Mouse (Mus musculus): Measurements from ENCODE around the gene Timd4.

Gene Timd4

GRCm38 (mm10) chr11:46810511-46810910 is at the start of gene Timd4:
TSS of gene Timd4 (plus strand) at chr11:46810800.
- no peak for DNase-seq (ENCODE audit: low read depth, low spot score)

- no peak for DNase-seq (ENCODE audit: low read depth, low spot score)
Measured at GRCm38 (mm10) chr11:46776879-46777278, 33.7 kb upstream of the Timd4 start.

DNA sequence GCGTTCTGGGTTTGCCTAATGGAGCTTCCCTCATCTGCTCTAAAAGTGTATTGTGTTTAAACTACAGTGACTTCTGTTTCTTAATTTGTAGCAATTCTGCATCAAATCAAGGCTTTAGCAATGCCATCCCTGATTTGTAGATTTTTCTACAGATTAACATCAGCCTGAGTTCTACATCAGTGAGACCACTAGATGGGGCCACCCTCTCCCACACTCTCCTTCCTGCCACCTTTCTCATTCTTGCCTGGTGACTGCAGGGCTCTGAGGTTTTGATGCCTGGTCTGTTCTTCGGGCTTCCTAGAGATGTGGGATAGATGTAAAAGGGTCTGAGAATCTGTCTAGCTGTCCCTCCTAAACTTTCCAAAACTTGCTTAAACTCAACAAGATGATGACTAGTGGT is 30.8 kb upstream of the Timd4 start:
- DNase-seq (ENCODE audit: low read depth, low spot score): no peak

DNA sequence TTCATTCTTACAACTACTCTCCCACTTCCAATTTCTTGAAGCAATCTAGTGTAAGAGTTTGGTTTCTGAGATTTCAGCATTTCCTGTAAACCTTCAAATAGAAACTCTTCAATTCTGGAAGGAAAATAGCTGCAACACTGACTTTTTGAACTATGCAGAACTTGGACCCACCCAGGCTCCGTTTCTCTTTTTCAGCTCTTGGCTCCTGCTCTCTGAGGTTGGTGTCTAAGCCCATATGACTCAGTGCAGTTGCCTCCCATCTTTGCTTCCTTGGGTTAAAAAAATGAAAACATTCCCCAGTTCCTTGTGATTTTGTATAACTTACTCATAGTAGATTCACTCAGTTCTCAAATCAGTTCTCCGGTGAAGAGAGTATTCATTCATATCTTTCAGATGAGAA is 6.2 kb upstream of the Timd4 start:
- no peak for DNase-seq (ENCODE audit: low read depth, low spot score)

- DNase-seq (ENCODE audit: low read depth, low spot score): no peak
Measured at GRCm38 (mm10) chr11:46817692-46818091, 7.1 kb downstream of the Timd4 start.

- DNase-seq (ENCODE audit: low read depth, low spot score): no peak
Measured at GRCm38 (mm10) chr11:46819930-46820329, 9.3 kb downstream of the Timd4 start.

DNA sequence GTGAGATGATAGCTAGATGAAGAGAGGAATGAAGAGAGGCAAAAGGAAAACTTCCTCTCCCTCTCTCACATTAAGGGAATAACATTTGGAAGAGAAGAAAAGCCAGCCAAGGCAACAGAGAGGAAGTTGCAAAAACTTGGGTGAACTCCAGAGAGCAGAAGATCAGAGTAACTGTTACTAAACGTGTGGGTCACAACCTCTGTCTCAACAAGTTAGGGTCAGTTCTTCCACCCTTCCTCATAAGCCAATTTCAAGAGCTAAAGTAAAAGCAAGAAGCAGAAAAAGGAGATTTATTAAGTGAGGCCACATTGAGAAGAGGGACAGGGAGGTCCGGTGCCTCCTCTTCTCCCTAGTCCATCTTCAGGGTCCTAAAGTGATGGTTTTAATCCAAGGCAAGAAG is 19.7 kb downstream of the Timd4 start:
- no peak for DNase-seq (ENCODE audit: low read depth, low spot score)

GRCm38 (mm10) chr11:46835080-46835479 is 24.5 kb downstream of the Timd4 start:
- DNase-seq (ENCODE audit: low read depth, low spot score): no peak

DNA sequence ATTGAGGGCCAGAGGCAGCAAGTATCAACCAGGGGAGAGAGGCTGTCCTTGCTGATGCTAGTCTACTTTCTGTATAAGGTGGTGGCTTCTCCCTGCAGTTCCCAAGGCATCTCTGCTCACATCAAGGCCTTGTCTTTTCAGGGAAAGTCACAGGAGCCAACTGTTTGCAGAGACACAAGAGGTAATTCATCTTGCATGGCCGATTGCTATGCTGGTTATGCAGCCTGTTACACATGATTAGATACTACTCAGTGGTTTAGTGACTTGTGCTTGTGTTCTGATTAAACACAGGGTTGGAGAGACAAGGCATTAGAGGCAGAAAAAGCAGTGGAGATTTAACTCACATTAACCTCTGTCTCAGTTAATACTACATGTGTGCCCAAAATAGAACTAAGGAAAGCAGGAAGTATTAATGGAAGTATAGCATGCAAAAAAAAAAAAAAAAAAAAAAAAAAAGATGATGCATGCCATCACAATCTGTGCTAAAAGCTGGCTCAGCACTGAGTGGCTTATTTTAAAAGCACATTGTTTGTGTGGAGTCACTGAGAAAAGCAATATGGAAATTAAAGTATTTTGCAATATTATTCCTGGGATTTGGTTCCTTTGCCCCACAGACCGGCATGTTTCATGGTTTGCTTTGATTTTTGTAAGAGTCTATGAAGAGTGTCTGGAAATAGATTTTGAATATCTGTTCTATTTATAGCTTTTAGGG is 31.6 kb downstream of the Timd4 start:
- DNase-seq (ENCODE audit: low read depth, low spot score): no peak

DNA sequence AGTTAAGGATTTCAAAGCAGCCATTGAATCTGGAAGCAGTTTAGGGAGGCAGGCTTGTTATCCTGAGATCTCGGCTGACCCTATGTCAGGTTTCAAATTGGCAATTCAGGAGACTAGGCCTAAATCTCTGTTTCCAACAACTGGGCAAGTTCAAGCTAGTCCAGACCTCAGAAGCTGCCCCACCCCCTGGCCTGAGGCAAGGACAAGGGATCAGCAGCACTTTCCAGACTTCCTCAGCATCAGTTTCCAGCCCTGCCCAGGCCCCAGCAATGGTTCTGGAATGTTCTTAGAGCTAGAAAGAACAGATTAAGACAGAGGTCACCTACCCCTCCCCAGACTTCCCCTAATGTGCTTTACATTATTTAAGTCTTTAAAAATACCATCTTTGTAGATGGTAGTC is 36.1 kb downstream of the Timd4 start:
- DNase-seq (ENCODE audit: low read depth, low spot score): no peak

DNA sequence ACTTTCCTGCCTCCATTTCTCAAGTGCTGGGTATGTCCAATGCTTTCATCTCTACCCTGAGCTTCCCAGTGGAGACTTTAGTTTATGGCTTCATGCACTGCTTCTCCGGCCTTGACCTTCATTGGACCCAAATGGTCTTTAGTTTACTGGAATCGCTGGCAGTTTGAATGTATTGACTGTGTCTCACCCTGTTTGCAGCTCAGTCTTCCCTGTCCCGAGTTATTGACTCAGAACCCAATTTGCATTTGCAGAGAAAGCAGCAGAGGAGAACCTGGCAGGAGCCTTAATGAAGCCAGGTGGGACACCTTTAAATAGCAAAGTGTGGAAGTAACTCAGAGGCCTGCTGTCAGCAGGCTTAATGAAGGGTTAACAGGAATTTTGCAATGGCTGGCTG is 37.2 kb downstream of the Timd4 start:
- no peak for DNase-seq (ENCODE audit: low read depth, low spot score)

DNA sequence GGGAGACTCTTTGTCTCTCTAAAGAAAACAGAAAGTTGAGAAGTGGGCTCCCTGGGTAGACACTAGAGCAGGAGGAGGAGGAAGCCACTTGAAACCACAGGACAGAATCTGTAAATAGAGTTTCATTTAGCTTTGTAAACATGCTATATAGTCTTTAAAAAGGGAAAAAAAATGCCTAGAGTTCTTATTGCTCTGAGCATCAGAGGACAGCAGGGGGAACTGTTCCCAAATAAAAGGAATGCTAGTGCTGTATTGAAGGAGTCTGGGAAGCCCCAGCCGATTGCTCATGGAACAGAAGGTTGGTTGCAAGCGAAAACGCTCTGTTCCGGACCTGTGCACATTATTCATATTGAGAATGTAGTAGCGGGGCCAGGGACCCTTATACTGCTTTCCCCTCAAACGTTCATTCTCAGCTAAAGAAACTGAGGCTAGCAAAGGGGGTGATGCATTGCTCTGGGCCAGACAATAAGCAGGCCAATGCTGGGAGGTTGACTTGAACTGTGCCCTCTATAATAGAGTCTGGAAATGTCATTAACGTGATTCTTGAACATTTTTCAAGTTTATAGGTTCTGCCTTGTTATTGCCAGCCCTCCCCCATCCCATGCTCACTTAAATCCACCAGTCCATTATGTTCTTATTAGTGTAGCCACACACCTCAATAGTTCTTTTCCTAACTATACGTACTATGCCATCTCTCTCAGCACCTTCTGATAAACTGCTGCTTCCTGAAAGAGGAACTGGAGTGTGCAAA is 37.8 kb downstream of the Timd4 start:
- no peak for DNase-seq (ENCODE audit: low read depth, low spot score)

- DNase-seq (ENCODE audit: low read depth, low spot score): no peak
Measured at GRCm38 (mm10) chr11:46864809-46865208, 54.2 kb downstream of the Timd4 start.

GRCm38 (mm10) chr11:46868594-46868993 is 58.0 kb downstream of the Timd4 start:
- DNase-seq (ENCODE audit: low read depth, low spot score): no peak

- no peak for DNase-seq (ENCODE audit: low read depth, low spot score)
Measured at GRCm38 (mm10) chr11:46875774-46876173, 65.2 kb downstream of the Timd4 start.

DNA sequence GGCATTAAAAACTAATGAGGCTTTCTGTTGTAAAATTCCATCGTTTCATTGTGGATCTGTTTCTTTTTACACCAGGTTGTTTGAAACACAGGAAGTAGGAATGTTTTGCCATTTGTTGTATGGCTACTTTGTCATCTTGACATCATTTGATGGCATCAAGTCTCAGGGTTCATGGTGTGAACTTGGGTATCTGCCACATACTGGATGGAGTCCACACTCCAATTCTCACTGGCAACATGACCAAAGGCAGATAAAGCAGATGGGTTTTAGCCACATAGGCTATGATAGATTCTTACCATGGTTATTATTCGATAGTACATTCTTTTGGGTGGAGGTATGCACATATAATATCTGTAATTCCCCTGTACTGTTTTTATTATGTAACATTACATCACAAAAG is 71.9 kb downstream of the Timd4 start:
- DNase-seq (ENCODE audit: low read depth, low spot score): no peak

DNA sequence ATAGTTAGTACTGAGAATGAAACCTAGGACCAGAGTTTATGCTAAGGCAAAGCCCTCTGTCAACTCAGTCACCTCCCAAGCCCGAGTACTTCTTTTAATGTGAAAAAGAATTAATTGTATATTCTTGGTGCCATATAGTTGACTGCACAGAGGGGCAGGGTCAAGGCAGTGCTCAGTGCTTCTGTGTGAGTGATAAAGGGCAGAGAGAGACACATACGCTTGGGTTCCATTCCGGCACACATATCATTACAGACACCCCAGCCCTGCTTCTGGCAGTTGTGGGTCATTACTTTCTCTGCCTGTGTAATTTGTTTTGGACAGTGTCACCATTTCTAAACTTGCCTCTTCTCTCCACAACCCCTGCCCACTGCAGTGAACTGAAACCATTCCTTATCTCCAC is 78.5 kb downstream of the Timd4 start:
- no peak for DNase-seq (ENCODE audit: low read depth, low spot score)
